Comparison of ENCODE assay signal across 25 mouse cellular contexts in genomic region chr12:30848521-30848920, GRCm38 (mm10). TPM values are rescaled to one million over a fixed set of nuclear protein-coding genes. Genes with fewer than 3 reads are reported as not detected.
A peak's percentile ranks its signal among the peaks of the same experiment; 100 is the strongest.
DNase-seq lines count a peak whose midpoint lies in the region; ATAC-seq and TF ChIP-seq lines count a peak whose summit lies in the region.
"Had no signal": no experiment of that assay in that cellular context is flagged by ENCODE, and none has a peak within 500 bp of the region (broad histone marks: within the 10 kb centered on the region; RNA-seq: fewer than 3 reads in every experiment).

No protein-coding gene starts in this region.

- no peak overlapping the region for H3K27ac ChIP-seq in lung, postnatal 0 days (ENCODE audit: low read length)
- no peak overlapping the region for H3K27ac ChIP-seq in kidney, postnatal 0 days
- no peak overlapping the region for H3K27ac ChIP-seq in stomach, embryonic 14.5 days (ENCODE audit: low read length)
- no peak overlapping the region for H3K27ac ChIP-seq in midbrain, embryonic 14.5 days (replicated peaks; ENCODE audit: low read depth, low read length)
- H3K27ac ChIP-seq in layer of hippocampus, adult 2 months, result no peak overlapping the region
- no peak overlapping the region for H3K27ac ChIP-seq in hindbrain, embryonic 16.5 days (ENCODE audit: low read depth, low read length)
- H3K27ac ChIP-seq: embryonic facial prominence, embryonic 13.5 days; forebrain, embryonic 15.5 days; hindbrain, embryonic 10.5 days; limb, embryonic 12.5 days; liver, embryonic 12.5 days; macrophage; midbrain, embryonic 10.5 days; neural tube, embryonic 12.5 days had no signal

- H3K4me1 ChIP-seq in lung, postnatal 0 days (ENCODE audit: insufficient read depth, low read depth, low read length), result no peaks in the 10 kb centered on the region
- H3K4me1 ChIP-seq in kidney, postnatal 0 days (replicated peaks; ENCODE audit: insufficient read depth, low read length), result no peaks in the 10 kb centered on the region
- H3K4me1 ChIP-seq in stomach, embryonic 14.5 days (ENCODE audit: control insufficient read depth, insufficient read depth, low read length), result no peaks in the 10 kb centered on the region
- 0 out of 2 replicates have a peak, but pooled peaks cover 3% of the 10 kb centered on the region for H3K4me1 ChIP-seq in midbrain, embryonic 14.5 days (ENCODE audit: control insufficient read depth, insufficient read depth, low read length)
- H3K4me1 ChIP-seq in hindbrain, embryonic 16.5 days (ENCODE audit: control insufficient read depth, insufficient read depth, low read depth, low read length), result no peaks in the 10 kb centered on the region
- H3K4me1 ChIP-seq: embryonic facial prominence, embryonic 13.5 days; hindbrain, embryonic 10.5 days; limb, embryonic 12.5 days; liver, embryonic 12.5 days; neural tube, embryonic 12.5 days had no signal

- H3K4me2 ChIP-seq in lung, postnatal 0 days (replicated peaks; ENCODE audit: low read depth, low read length), result no peak overlapping the region
- H3K4me2 ChIP-seq in kidney, postnatal 0 days (ENCODE audit: low read length), result no peak overlapping the region
- no peak overlapping the region for H3K4me2 ChIP-seq in stomach, embryonic 14.5 days (replicated peaks; ENCODE audit: low read depth, low read length)
- no peak overlapping the region for H3K4me2 ChIP-seq in midbrain, embryonic 14.5 days (ENCODE audit: low read length)
- H3K4me2 ChIP-seq in hindbrain, embryonic 16.5 days (ENCODE audit: low read length), result no peak overlapping the region
- H3K4me2 ChIP-seq: embryonic facial prominence, embryonic 13.5 days; forebrain, embryonic 15.5 days; limb, embryonic 12.5 days; liver, embryonic 12.5 days; lung, embryonic 14.5 days; neural tube, embryonic 12.5 days had no signal

- no peak for TF ChIP-seq EP300 in lung, postnatal 0 days (IDR thresholded peaks at IDR 0.05)

- no peaks in the 10 kb centered on the region for H3K9me3 ChIP-seq in lung, postnatal 0 days (ENCODE audit: low read length)
- no peaks in the 10 kb centered on the region for H3K9me3 ChIP-seq in kidney, postnatal 0 days (replicated peaks; ENCODE audit: low read length)
- no peaks in the 10 kb centered on the region for H3K9me3 ChIP-seq in stomach, embryonic 14.5 days (ENCODE audit: control insufficient read depth, low read depth, low read length)
- no peaks in the 10 kb centered on the region for H3K9me3 ChIP-seq in midbrain, embryonic 14.5 days (ENCODE audit: control insufficient read depth, low read length)
- H3K9me3 ChIP-seq in hindbrain, embryonic 16.5 days (ENCODE audit: control insufficient read depth, low read length), result no peaks in the 10 kb centered on the region
- H3K9me3 ChIP-seq: embryonic facial prominence, embryonic 13.5 days; forebrain, embryonic 15.5 days; hindbrain, embryonic 10.5 days; limb, embryonic 12.5 days; liver, embryonic 12.5 days; midbrain, embryonic 10.5 days; neural tube, embryonic 12.5 days had no signal

- no peak overlapping the region for H3K4me3 ChIP-seq in lung, postnatal 0 days (ENCODE audit: low read depth, low read length)
- H3K4me3 ChIP-seq in kidney, postnatal 0 days (replicated peaks; ENCODE audit: low read depth, low read length), result no peak overlapping the region
- H3K4me3 ChIP-seq in stomach, embryonic 14.5 days (ENCODE audit: low read depth, low read length), result no peak overlapping the region
- no peak overlapping the region for H3K4me3 ChIP-seq in midbrain, embryonic 14.5 days (replicated peaks; ENCODE audit: low read depth, low read length)
- H3K4me3 ChIP-seq in layer of hippocampus, adult 2 months, result no peak overlapping the region
- no peak overlapping the region for H3K4me3 ChIP-seq in hindbrain, embryonic 16.5 days (ENCODE audit: low read length)
- H3K4me3 ChIP-seq: embryonic facial prominence, embryonic 13.5 days; forebrain, embryonic 15.5 days; hindbrain, embryonic 10.5 days; limb, embryonic 12.5 days; liver, embryonic 12.5 days; midbrain, embryonic 10.5 days; neural tube, embryonic 12.5 days had no signal

- DNase-seq in lung, postnatal 0 days (ENCODE audit: low spot score), result peak; percentile 11
- no peak for DNase-seq in lung, postnatal 10 days
- peak; percentile 44 for DNase-seq in kidney, postnatal 0 days (ENCODE audit: low spot score)
- no peak for DNase-seq in midbrain, embryonic 14.5 days
- DNase-seq in layer of hippocampus, adult 2 months (ENCODE audit: low spot score in 2 of 2), result no peak
- DNase-seq in cerebellum, adult 9-10 months, result no peak
- DNase-seq: adrenal gland, adult 8-10 months; cerebellum, adult 9-11 months; gastrocnemius, postnatal 36 days; lung, embryonic 14.5 days; right cerebral cortex, adult 18-20 months had no signal

- 52% methylated on average over 1 of the region's 1 CpGs for WGBS in lung, postnatal 0 days
- WGBS in kidney, postnatal 0 days, result 52% methylated on average over 1 of the region's 1 CpGs
- 59% methylated on average over 1 of the region's 1 CpGs for WGBS in stomach, embryonic 14.5 days
- 84% methylated on average over 1 of the region's 1 CpGs for WGBS in midbrain, embryonic 14.5 days
- 80% methylated on average over 1 of the region's 1 CpGs for WGBS in hindbrain, embryonic 16.5 days

- no peaks in the 10 kb centered on the region for H3K36me3 ChIP-seq in lung, postnatal 0 days (ENCODE audit: insufficient read depth, low read length)
- H3K36me3 ChIP-seq in kidney, postnatal 0 days (ENCODE audit: insufficient read depth, low read length), result no peaks in the 10 kb centered on the region
- no peaks in the 10 kb centered on the region for H3K36me3 ChIP-seq in stomach, embryonic 14.5 days (ENCODE audit: control insufficient read depth, insufficient read depth, low read length)
- no peaks in the 10 kb centered on the region for H3K36me3 ChIP-seq in midbrain, embryonic 14.5 days (ENCODE audit: control insufficient read depth, insufficient read depth, low read length)
- H3K36me3 ChIP-seq in hindbrain, embryonic 16.5 days (ENCODE audit: control insufficient read depth, insufficient read depth, low read length), result no peaks in the 10 kb centered on the region
- H3K36me3 ChIP-seq: embryonic facial prominence, embryonic 13.5 days; forebrain, embryonic 15.5 days; hindbrain, embryonic 10.5 days; limb, embryonic 12.5 days; liver, embryonic 12.5 days; midbrain, embryonic 10.5 days; neural tube, embryonic 12.5 days had no signal

- TF ChIP-seq CTCF in lung, postnatal 0 days (IDR thresholded peaks at IDR 0.05), result no peak
- no peak for TF ChIP-seq CTCF in kidney, postnatal 0 days (IDR thresholded peaks at IDR 0.05; ENCODE audit: low read depth)
- no peak for TF ChIP-seq CTCF in layer of hippocampus, adult 2 months (conservative IDR thresholded peaks at IDR 0.05)

- ATAC-seq in lung, postnatal 0 days, result no peak
- peak; percentile 95 for ATAC-seq in kidney, postnatal 0 days (replicated peaks; ENCODE audit: low FRiP score, low read depth)
- ATAC-seq in stomach, embryonic 14.5 days (ENCODE audit: insufficient number of reproducible peaks, insufficient read depth, low FRiP score, low read depth), result peak; percentile 23; the same call in 1 of the 2 replicates
- no peak for ATAC-seq in midbrain, embryonic 14.5 days (ENCODE audit: low FRiP score, low TSS enrichment)
- no peak for ATAC-seq in hindbrain, embryonic 16.5 days
- ATAC-seq: forebrain, embryonic 15.5 days; liver, embryonic 12.5 days; Patski had no signal

- H3K9ac ChIP-seq in lung, postnatal 0 days (replicated peaks; ENCODE audit: low read depth), result no peak overlapping the region
- H3K9ac ChIP-seq in kidney, postnatal 0 days (ENCODE audit: low read depth, low read length), result no peak overlapping the region
- H3K9ac ChIP-seq in stomach, embryonic 14.5 days (replicated peaks; ENCODE audit: low read depth, low read length), result no peak overlapping the region
- no peak overlapping the region for H3K9ac ChIP-seq in midbrain, embryonic 14.5 days (replicated peaks; ENCODE audit: low read length)
- H3K9ac ChIP-seq in hindbrain, embryonic 16.5 days (ENCODE audit: low read depth, low read length), result no peak overlapping the region
- H3K9ac ChIP-seq: embryonic facial prominence, embryonic 13.5 days; forebrain, embryonic 15.5 days; limb, embryonic 12.5 days; liver, embryonic 12.5 days; lung, embryonic 14.5 days; neural tube, embryonic 12.5 days had no signal

- H3K27me3 ChIP-seq in lung, postnatal 0 days (replicated peaks; ENCODE audit: insufficient read depth, low read length), result no peaks in the 10 kb centered on the region
- H3K27me3 ChIP-seq in kidney, postnatal 0 days (ENCODE audit: insufficient read depth, low read length), result no peaks in the 10 kb centered on the region
- no peaks in the 10 kb centered on the region for H3K27me3 ChIP-seq in stomach, embryonic 14.5 days (ENCODE audit: control insufficient read depth, insufficient read depth, low read length)
- H3K27me3 ChIP-seq in midbrain, embryonic 14.5 days (ENCODE audit: control insufficient read depth, insufficient read depth, low read length), result no peaks in the 10 kb centered on the region
- H3K27me3 ChIP-seq in hindbrain, embryonic 16.5 days (replicated peaks; ENCODE audit: control insufficient read depth, insufficient read depth, low read length), result no peaks in the 10 kb centered on the region
- H3K27me3 ChIP-seq: embryonic facial prominence, embryonic 13.5 days; limb, embryonic 12.5 days; liver, embryonic 12.5 days; neural tube, embryonic 12.5 days had no signal

RNA-seq across cellular contexts. Expression of gene Alkal2, which starts 35.6 kb away (rescaled TPM):
- polyA plus RNA-seq in lung, postnatal 0 days (2015; fragmentation: Nextera tagmentation; extraction: Ambion mirVana), result 0.08 TPM in 1 of 2 replicates, not detected in the other
- 0.43 and 0.58 TPM in 2 replicates for polyA plus RNA-seq in kidney, postnatal 0 days (2015; fragmentation: Nextera tagmentation; extraction: Ambion mirVana)
- polyA plus RNA-seq in stomach, embryonic 14.5 days (2014; fragmentation: Nextera tagmentation; extraction: Ambion mirVana), result 1.4 and 1.8 TPM in 2 replicates
- 0.58 TPM in 1 of 2 replicates, not detected in the other for polyA plus RNA-seq in midbrain, embryonic 14.5 days (2014; fragmentation: Nextera tagmentation; extraction: Ambion mirVana)
- total RNA-seq in layer of hippocampus, adult 2 months (2021), result 1 to 10 TPM; 3.2 to 4.6 TPM
- polyA plus RNA-seq in hindbrain, embryonic 16.5 days (2015; fragmentation: Nextera tagmentation; extraction: Ambion mirVana), result 0.80 and 0.84 TPM in 2 replicates
- total RNA-seq: ES-E14; monocyte, adult 5-6 weeks had no signal
- polyA plus RNA-seq: heart, postnatal 0 days; liver, embryonic 12.5 days; macrophage; Patski had no signal

Comparison
In these comparisons a context has a peak if more than half of its experiments do, and no peak if none do; other contexts are left out.
1. DNase-seq: peak in lung, postnatal 0 days (single experiment) and kidney, postnatal 0 days (single experiment); none in lung, postnatal 10 days (single experiment), midbrain, embryonic 14.5 days (single experiment), layer of hippocampus, adult 2 months (0 of 2) and cerebellum, adult 9-10 months (single experiment).
2. ATAC-seq: peak in kidney, postnatal 0 days (single experiment) and stomach, embryonic 14.5 days (single experiment); none in lung, postnatal 0 days (single experiment), midbrain, embryonic 14.5 days (single experiment) and hindbrain, embryonic 16.5 days (single experiment).